Mouse (Mus musculus) liver, embryonic 14.5 days (tissue): ENCODE measurements around the gene Fbxo5.

Experiments used
- CTCF ChIP-seq: IDR thresholded peaks from 2 replicates; pipeline ENCODE4 v1.5.1; 2016; ENCODE audit warnings: antibody characterized with exemption, low read depth, control low read depth
- EP300 ChIP-seq: IDR thresholded peaks from 2 replicates; pipeline ENCODE4 v1.6.1; 2016; ENCODE audit warnings: antibody characterized with exemption, low read depth

- TF ChIP-seq CTCF (no peak), EP300 (no peak)
These were observed 17.9 kb upstream of the Fbxo5 start for GRCm38 (mm10) chr10:5823291-5823739.
